Mouse (Mus musculus) heart, adult 9 months (tissue): ENCODE data around the gene Rrp12.
A peak's percentile ranks its signal among the peaks of the same experiment; 100 is the strongest.
"Not testable (repeated sequence)": the region's sequence is repeated elsewhere in the genome, so short reads cannot be mapped to it uniquely, and the experiment has no call there.

Source experiments
- DNase-seq, 2 experiments: peaks; one replicate each; pipeline ENCODE4 v3.0.0; 2022; ENCODE audit warnings: low spot score in 2 of 2

Rrp12 gene

DNA sequence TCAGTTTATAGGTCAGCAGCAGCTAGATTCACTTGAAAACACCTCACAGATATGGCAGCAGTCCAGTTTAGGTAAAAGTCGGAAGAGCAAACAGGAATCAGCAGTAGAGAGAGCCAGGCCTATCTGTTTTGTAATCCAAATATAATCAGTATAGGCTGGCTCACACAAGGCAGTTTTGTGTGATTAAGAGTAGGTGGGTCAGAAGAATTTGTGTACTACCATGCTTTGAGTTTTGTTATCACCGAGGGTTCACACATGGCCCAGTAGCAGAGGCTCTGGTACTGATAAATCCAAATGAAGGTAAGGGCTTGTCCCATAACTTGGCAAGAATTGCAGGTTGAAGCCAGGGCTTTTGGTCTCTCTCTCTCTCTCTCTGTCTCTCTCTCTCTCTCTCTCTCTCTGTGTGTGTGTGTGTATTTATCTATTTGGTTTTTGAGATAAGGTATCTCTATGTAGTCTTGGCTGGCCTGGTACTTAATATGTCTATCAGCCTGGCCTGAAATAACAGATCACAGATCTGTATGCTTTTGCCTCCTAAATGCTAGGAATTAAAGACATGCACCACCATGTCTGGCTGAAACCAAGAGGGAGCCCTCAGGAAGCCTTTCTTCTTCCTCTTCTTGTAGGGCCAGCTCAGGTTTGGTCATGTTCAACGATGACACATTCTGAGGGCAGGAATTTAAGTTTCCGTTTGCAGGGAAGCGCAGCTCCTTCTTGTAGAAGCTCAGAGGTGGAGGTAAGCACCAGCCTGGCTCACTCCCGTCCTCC is 10.5 kb upstream of the Rrp12 start:
- no peak for DNase-seq

DNA sequence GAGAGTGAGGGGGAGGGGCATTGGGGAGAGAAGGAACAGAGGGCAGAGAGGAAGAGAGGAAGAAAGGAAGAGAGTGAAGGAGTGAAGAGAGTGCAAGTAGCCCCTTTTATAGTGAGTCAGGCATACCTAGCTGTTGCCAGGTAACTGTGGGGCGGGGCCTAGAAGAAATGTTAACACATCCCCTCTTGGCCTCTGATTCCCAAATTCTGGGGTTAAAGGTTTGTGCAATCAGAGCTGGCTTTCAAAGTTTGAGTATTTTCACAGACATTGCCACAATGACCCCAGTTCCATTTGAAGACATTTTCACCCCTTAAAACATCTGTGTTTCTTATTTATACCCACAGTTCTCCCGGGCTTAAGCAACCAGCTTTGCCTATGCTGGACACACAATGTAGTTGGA is 9.3 kb upstream of the Rrp12 start:
- no peak for DNase-seq

DNA sequence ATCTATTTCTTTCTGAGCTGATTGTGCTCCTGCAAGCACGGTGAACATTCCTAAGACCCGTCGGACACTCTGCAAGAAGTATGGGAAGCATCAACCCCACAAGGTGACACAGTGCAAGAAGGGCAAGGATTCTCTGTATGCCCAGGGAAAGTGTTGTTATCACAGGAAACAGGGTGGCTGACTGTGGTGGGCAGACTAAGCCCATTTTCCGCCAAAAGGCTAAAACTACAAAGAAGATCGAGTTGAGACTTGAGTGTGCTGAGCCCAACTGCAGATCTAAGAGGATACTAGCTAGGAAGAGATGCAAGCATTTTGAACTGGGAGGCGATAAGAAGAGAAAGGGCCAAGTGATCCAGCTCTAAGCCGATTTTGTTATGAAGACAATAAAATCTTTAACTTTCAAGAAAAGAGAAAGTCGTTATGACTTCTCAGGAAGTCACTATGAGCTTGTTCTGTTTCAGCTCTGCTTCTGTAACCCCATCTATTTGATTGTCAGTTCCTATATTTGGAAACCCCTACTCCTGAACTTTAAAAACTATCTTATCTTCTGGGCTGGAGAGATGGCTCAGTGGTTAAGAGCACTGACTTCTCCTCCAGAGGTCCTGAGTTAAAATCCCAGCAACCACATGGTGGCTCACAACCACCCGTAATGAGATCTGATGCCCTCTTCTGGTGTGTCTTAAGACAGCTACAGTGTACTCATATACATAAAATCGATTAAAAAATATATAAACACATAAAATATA is 7.0 kb upstream of the Rrp12 start:
- DNase-seq: no peak

DNA sequence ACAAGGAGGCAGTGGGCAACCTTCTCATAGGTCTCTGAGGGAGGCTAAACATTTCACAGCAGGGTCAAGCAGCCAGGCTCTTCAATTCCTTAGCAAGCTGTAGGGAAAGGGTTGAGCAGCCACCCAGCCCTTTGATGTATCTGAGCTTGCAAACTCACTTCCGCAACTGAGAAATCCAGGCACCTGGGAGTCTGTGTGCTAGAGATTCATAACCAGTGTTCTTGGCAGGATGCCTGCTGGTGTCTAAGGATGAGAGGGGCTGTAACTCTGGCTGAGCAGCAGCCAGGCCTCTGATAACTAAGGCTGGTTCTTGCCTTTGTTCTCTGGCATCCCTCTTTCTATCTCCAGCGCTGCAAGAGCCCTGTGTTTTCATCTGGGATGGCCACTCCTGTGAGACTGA is 5.7 kb upstream of the Rrp12 start:
- no peak for DNase-seq

DNA sequence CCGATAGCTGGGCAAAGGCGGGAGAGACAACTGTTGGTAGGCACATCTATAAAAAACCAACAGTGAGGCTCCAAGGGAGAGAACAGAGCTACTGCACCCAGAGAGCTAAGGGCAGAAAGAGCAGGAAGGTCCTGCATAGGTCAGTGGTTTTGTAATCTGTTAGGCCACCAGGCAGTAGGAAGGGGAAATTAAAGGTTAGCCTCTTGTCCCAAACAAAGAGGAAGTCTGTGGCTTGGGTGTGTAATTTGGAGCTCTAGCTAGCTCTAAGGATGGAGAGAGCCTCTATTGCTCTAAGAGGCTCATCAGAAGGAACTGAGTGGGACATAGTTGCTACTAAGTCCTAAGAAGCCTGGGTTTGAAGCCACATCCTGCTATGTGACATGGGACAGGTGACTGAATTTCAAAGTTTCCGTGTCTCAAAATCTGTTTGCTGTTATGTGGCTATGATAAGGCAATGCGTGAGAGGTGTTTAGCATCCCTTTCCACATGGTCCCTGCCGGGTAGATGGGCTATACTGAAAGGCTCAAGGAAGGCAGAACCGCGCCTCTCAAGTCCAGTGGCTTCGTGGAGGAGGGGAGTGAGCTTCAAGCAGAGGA is 4.6 kb upstream of the Rrp12 start:
- DNase-seq: no peak

DNA sequence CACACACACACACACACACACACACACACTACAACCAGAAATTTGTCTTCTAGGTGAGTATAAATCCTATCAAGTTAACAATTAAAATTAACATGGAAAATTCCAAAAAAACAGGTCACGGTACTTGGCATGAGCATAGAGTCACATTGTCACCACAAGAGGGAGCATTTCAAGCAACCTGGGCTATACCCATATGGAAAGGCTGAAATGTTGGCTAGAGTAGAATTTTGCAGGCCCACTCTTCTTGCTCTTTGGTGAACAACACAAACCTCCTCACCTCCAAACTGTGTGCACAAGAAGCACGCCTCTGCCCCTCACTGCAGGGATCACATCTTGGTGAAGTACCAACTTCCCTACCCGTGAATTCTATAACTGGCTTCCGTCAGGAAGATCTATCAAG is 2.9 kb upstream of the Rrp12 start:
- DNase-seq: peak in 1 of 2 experiments; percentile 13

DNA sequence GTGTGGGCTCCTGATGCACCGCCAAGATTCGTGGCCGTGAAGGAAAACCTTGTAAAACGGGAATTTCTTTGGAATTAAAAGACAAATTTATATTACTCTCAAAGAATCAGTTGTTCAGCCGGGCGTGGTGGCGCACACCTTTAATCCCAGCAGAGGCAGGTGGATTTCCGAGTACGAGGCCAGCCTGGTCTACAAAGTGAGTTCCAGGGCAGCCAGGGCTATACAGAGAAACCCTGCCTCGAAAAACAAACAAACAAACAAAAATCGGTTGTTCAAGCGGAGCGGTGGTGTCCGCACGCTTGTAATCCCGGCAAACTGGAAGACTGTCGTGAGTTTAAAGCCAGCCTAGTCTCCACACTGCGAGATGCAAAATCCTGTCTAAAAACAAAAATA is 342 bp upstream of the Rrp12 start:
- DNase-seq: no peak

DNA sequence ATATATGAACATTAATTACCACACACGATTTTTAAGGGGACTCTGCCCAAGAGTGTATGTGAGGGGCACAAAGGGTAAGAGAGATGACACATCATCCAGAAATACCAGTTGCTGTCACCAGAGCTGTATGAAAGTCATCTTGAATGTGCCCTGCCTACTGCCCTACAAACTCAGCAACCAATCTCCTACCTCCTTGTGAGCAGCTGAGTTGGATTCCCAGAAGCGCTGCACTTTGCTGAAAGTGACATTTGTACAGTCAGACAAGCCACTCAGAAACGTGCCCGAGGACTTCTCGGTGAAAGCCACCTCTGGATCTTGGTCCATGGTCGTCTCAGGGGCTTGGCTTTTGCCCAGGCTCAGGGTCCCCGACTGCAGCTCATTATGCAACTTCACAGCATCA is 1.0 kb downstream of the Rrp12 start:
- peak in 1 of 2 experiments; percentile 31 for DNase-seq

DNA sequence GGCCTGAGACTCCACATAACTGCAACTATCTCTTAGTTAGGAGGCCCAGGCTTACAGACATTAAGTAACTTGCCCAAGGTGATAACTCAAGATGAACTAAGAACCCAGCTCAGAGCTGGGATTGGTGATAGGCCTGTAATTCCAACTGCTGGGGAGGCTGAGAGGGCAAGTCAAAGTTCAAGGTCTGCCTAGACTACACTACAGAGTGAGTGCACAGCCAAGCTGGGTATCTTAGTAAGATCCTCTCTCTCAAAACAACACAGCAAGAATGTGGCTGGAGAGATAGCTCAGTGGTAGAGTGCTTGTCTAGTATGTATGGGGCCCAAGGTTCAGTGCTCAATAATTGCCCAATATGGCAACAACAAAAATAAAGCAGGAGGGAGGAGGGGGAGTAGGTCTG is 7.8 kb downstream of the Rrp12 start:
- DNase-seq: no peak

DNA sequence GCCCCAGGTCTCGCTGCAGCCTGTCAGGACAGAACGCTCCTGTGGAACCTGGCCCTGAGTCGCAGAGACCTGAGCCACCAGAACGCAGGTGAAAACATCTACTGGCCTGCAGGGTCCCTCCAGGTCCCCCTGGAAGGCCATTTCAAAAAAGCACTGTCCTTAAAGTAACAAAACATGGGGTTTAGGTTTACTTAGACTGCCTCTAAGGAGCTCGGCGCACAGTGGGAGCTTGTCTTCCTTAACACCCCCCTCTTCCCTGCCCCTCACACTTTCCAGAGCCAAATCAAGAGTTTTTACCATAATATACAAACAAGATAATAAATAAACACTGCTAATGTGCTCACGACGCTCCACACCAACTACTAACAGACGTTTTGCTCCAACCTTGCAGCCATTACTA is 12.1 kb downstream of the Rrp12 start:
- no peak for DNase-seq

DNA sequence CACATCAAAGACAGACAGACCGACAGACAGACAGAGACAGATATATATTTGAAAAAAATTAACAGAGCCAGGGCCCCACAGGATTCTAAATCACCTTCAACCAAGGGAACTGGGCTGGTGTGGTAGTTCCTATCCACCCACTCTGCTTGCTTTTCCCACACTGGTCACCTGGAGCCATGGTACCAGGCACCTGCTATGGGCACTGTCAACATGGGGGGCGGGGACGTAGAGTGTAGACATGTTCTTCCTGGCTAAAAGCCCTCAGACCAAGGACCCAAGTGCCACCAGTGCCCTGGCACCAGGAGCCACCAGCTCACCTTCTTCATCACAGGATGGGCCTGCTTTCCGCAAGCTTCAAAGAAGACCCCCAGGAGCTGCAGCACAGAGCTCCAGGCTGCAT is 14.1 kb downstream of the Rrp12 start:
- no peak for DNase-seq

DNA sequence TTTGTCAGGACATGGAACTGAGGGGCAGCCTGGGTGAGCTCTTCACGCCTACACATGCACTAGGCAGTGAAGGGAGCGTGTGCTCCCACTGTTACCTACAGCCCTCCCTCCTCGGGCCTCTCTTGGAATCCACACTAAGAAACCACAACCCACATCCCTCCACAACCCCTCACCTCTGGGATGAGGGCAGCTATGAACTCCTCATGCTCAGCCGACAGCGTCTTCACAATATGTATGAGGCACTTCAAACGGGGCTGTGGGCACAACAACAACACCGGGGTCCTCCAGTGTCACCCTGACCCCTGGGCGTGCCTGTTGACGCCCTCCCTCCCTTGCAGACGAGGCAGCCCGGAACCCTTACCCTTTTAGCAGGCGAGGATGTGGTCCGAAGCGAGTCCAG is 21.6 kb downstream of the Rrp12 start:
- DNase-seq: no peak

DNA sequence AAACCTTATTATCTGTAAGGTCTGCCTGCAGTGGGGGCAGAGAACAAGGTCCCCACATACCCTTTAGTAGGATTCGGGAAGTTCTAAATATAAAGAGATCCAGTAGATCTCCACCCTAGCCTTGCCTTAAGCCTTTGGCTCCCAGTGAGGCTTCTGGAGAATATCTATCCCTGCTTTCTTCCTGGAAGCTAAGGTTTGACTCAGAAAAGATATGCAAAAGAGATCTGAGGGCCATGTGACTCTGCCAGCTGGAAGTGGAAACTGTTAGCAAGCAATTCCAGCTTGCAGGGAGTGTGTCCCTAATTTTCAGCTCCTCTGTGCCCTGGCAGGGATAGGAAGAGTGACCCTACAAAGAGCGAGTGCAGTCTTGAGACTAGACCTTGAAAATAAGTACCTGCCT is 23.7 kb downstream of the Rrp12 start:
- DNase-seq: no peak

DNA sequence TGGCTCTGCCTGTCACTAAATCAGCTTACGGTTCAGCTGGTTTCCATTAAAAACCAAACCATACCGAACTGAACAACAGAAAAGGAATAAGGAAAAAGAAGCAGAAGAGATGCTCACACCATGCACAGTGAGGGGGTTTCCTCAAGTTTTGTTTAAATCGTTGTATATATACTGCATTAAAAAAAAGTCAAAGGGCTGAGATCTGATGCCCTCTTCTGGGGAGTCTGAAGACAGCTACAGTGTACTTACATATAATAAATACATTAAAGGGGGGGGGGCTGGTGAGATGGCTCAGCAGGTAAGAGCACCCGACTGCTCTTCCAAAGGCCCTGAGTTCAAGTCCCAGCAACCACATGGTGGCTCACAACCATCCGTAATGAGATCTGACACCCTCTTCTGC is 26.0 kb downstream of the Rrp12 start:
- not testable (repeated sequence) for DNase-seq

DNA sequence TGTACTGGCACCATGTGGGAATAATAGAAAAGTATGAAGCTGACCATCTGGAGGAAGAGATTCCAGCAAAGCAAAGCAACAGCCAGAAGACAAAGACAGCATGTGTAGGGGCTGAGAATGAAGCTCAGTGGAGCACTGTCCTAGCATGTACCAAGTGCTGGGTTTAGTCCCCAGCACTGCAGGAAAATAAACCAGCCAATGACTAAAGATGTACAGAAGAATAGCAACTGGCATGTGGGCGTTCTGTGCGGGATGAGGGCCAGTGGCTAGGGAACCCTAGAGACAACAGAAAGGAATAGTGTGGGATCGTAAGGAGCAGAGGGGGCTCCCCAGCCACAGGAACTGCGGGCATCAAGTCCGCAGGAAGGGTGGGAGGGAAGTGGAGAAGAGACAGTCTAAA is 26.7 kb downstream of the Rrp12 start:
- DNase-seq: no peak

DNA sequence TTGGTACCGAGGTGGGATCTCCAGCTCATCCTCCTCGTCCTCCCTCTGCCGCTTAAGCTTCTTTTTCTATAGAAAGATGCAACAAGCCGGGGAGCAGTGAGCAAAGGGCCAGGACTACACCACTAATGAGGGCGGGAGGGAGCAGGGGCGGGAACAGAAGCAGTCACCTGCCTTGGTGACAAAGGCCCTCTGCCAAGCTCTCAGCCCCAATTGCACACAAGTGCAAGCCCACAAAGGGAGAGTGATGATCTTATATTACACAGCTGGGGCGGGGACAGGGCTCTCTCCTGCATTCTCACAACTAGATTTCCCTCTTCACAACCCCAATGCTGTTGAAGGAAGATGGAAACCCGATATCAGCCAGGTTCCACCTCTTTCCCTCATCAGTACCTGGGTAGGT is 29.3 kb downstream of the Rrp12 start:
- no peak for DNase-seq

DNA sequence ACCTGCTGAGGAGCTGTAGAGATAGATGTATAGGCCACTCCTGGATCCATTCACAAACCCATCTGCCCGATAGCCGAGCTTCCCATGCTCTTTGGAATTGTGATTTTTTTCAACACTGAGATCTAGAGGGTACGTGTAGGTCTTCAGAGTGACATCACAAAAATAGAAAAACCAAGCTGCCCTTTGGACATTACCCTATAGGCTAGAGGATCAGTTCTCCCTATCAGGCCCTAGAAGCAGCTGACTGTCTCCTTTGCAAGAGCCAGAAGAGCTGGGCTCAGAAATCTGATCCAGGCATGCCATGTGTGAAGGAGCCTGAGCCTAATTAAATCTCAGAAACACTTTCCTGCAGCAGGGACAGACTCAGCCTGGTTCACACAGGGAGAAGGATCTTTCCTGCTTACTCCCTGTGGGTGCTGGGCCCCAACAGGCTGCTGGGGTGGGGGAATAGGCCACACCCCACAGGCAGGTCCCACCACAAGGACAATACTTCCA is 38.1 kb downstream of the Rrp12 start:
- no peak for DNase-seq

DNA sequence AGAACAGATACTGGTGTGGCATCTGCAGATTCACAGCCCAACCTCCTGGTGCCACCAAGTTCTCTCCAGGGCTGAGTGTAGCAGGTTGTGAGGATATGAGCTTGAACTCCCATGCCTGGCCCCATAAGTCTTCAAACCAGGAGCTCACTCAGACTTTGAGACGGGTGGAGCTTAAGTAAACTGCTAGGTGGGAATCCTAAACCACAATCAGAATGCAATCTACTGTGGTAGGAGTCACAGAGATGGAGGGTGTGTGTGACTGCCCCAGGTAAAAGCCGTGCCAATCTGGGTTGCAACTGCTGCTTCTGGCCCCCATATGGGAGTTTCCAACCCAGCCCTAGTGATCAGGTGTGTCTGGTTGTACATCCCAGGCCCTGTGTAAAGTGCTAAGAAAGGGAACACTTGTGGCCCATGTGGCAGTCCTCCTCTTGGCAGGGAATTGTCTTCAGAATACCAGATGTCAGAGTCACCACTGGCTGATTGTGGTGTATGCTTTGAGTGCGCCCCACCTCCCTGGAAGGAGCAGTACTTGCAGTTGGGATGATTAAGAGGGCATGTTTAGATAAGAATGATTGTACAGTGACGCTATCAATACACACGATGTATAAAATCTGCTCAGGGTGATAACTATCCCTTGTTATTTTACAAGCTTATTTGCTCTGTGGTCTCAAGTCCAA is 38.7 kb downstream of the Rrp12 start:
- DNase-seq: no peak

DNA sequence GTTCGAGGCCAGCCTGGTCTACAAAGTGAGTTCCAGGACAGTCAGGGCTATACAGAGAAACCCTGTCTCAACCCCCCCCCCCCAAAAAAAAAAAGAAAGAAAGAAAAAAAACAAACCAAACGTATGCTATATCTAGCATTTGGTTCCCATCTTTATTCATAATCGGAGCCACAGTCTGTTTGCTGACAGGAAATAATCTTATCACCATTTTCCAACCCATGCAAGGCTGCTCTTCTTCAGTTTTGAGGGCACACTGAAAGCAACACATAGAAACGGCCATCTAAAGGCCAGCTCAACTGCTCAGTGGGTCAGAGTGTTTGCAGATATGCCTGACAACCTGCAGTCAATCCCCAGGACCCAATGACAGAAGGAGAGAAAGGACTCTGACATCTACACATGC is 43.5 kb downstream of the Rrp12 start:
- DNase-seq: no peak

DNA sequence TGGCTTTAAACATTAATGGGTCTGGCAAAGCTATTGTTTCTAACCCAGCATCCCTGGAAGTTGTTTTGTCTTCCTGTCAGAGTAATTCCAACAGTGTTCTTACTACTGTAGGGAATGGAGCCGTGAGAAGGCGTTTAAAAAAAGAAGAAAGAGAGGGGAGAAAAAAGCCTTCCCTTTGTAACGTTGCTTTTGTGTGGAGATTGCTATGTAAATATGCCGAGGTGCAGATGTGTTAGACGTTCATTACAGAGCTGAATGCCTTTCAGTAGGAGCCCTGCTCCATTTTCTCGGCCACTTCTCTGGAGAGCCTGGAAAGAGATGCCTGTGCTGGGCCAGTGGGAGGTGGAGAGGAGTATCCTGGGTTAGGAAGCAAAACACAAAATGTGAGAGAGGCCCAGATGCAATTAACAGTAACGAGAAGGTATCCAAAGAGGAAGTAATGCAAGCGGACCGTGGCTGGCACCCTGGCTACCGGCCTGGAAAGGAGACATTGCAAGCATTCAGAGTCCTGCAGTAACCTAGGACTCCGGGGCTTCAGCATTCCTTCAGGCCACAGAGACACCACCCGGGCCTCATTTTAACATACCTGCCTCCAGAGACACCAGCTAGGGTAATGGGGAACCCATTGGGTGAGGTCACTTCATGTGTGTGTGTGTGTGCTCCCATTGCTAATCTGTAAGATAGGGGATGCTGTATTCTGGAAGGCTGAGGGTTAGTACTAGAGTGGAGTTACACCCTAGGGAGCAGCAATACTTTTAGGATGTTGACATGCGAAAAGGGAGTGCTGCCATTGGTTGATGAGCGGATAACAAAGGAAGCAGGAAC is 45.0 kb downstream of the Rrp12 start:
- no peak for DNase-seq

DNA sequence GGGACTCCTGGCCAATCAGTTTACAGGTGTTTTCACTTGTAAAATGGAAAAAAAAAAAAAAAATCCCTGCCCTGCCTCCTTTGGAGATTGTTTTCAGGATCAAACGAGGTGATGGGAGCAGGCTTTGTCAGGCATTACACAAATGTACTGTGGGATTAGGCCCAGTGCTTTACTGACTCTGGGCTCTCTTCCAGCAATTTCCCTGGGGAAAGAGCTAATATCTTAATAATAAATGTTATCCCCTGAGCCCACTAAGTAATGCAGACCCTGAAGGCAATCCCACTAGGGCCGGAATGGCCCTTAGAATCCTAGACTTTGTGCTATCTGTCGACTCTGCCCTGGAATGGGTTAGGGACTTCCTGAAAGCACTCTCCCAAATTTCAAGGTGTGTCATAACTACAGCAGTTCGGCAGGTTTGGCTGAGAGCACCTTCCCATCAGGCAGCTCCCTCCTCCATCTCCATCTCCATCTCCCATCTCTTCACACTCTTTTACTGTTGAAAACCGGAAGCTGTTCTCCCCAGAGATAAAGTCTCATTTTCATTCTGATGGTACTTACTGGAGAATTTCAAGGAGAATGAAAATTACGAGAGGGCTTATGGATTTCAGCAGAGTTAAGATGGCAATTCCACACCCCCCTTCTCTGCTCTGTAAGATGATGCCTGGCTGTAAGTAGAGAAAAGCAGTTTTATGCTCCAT is 45.8 kb downstream of the Rrp12 start:
- DNase-seq: no peak
